Comparison of ENCODE assay signal across 21 mouse cellular contexts in genomic region chr14:97558289-97558688, GRCm38 (mm10).
A peak's percentile ranks its signal among the peaks of the same experiment; 100 is the strongest.
DNase-seq lines count a peak whose midpoint lies in the region; ATAC-seq and TF ChIP-seq lines count a peak whose summit lies in the region.
"Had no signal": no experiment of that assay in that cellular context is flagged by ENCODE, and none has a peak within 500 bp of the region (broad histone marks: within the 10 kb centered on the region; RNA-seq: fewer than 3 reads in every experiment).

No protein-coding gene starts in this region.

- ATAC-seq in lung, embryonic 16.5 days (ENCODE audit: low read depth) = peak; percentile 60; the same call in 1 of the 2 replicates
- no peak for ATAC-seq in liver, postnatal 0 days
- ATAC-seq: forebrain, embryonic 15.5 days; hindbrain, embryonic 16.5 days; inflammation-experienced regulatory T-cells, adult 6 months; Patski had no signal

- intact Hi-C loops in heart, adult 2 months (cut with DNase I) = loop anchor here (2.0 to 5.0 kb wide), 2 partner anchors 31 to 226 kb away; no protein-coding TSS in a partner anchor

- no peak for TF ChIP-seq CTCF in heart, adult 2 months (IDR thresholded peaks at IDR 0.05)
- TF ChIP-seq CTCF in lung, adult 2 months (IDR thresholded peaks at IDR 0.05; ENCODE audit: insufficient read depth, low read length) = no peak
- no peak for TF ChIP-seq CTCF in liver, postnatal 0 days (IDR thresholded peaks at IDR 0.05; ENCODE audit: low read depth)

- DNase-seq in heart, adult 2 months = no peak
- DNase-seq in heart, embryonic 10.5 days (ENCODE audit: low spot score) = no peak
- no peak for DNase-seq in lung, adult 2 months
- peak; percentile 10 for DNase-seq in 416B (ENCODE audit: low read depth)
- no peak for DNase-seq in liver, postnatal 0 days
- DNase-seq: adrenal gland, adult 2 months; adrenal gland, postnatal 25 days; cerebellum, adult 18-20 months; cerebellum, adult 9-11 months; cerebellum, postnatal 36 days; gastrocnemius, postnatal 14 days; heart, postnatal 10 days had no signal

- TF ChIP-seq EP300 in heart, adult 2 months (IDR thresholded peaks at IDR 0.05; ENCODE audit: insufficient read depth, low read depth, low read length) = no peak
- no peak for TF ChIP-seq EP300 in liver, postnatal 0 days (IDR thresholded peaks at IDR 0.05; ENCODE audit: low read depth)

- no peak for TF ChIP-seq POLR2A in heart, adult 2 months (IDR thresholded peaks at IDR 0.05; ENCODE audit: insufficient read depth, low read depth, low read length)
- TF ChIP-seq POLR2A in lung, adult 2 months (IDR thresholded peaks at IDR 0.05; ENCODE audit: borderline replicate concordance, extremely low read depth, low read depth, low read length) = no peak

- no peaks in the 10 kb centered on the region for H3K27me3 ChIP-seq in heart, adult 2 months (ENCODE audit: control insufficient read depth, insufficient read depth, low read length)
- no peaks in the 10 kb centered on the region for H3K27me3 ChIP-seq in heart, embryonic 10.5 days (ENCODE audit: insufficient read depth, poor library complexity, severe bottlenecking)
- no peaks in the 10 kb centered on the region for H3K27me3 ChIP-seq in lung, embryonic 16.5 days (ENCODE audit: control insufficient read depth, insufficient read depth, low read depth, low read length)
- no peaks in the 10 kb centered on the region for H3K27me3 ChIP-seq in liver, postnatal 0 days (ENCODE audit: insufficient read depth, low read length)
- H3K27me3 ChIP-seq: embryonic facial prominence, embryonic 15.5 days; forebrain, embryonic 15.5 days; hindbrain, embryonic 12.5 days had no signal

- peaks cover 2% of the 10 kb centered on the region; the same call in 1 of the 2 replicates for H3K36me3 ChIP-seq in heart, adult 2 months (ENCODE audit: control insufficient read depth, insufficient read depth, low read length)
- H3K36me3 ChIP-seq in heart, embryonic 10.5 days = no peaks in the 10 kb centered on the region
- H3K36me3 ChIP-seq in lung, embryonic 16.5 days (ENCODE audit: control insufficient read depth, insufficient read depth, low read length) = no peaks in the 10 kb centered on the region
- no peaks in the 10 kb centered on the region for H3K36me3 ChIP-seq in liver, postnatal 0 days (replicated peaks; ENCODE audit: insufficient read depth, low read length)
- H3K36me3 ChIP-seq: embryonic facial prominence, embryonic 15.5 days; forebrain, embryonic 10.5 days; forebrain, embryonic 15.5 days; hindbrain, embryonic 12.5 days had no signal

- peak overlapping the region; percentile 76; the same call in 1 of the 2 replicates for H3K27ac ChIP-seq in heart, adult 2 months
- H3K27ac ChIP-seq in heart, embryonic 10.5 days = no peak overlapping the region
- H3K27ac ChIP-seq in lung, embryonic 16.5 days (ENCODE audit: low read length) = no peak overlapping the region
- H3K27ac ChIP-seq in liver, postnatal 0 days (ENCODE audit: low read depth) = no peak overlapping the region
- H3K27ac ChIP-seq: embryonic facial prominence, embryonic 15.5 days; forebrain, embryonic 10.5 days; forebrain, embryonic 15.5 days; hindbrain, embryonic 12.5 days had no signal

- no peak overlapping the region for H3K4me2 ChIP-seq in lung, embryonic 16.5 days (ENCODE audit: low read depth, low read length)
- H3K4me2 ChIP-seq in liver, postnatal 0 days (ENCODE audit: low read depth, low read length) = no peak overlapping the region
- H3K4me2 ChIP-seq: embryonic facial prominence, embryonic 15.5 days; forebrain, embryonic 15.5 days; hindbrain, embryonic 12.5 days had no signal

- peaks cover 2% of the 10 kb centered on the region for H3K4me1 ChIP-seq in heart, adult 2 months (ENCODE audit: control insufficient read depth, insufficient read depth, low read length)
- H3K4me1 ChIP-seq in heart, embryonic 10.5 days = no peaks in the 10 kb centered on the region
- H3K4me1 ChIP-seq in lung, embryonic 16.5 days (replicated peaks; ENCODE audit: control insufficient read depth, insufficient read depth, low read length) = peaks cover 3% of the 10 kb centered on the region; the same call in 1 of the 2 replicates
- peaks cover 5% of the 10 kb centered on the region; the same call in 1 of the 2 replicates for H3K4me1 ChIP-seq in lung, adult 2 months (ENCODE audit: control insufficient read depth, insufficient read depth, low read length)
- no peaks in the 10 kb centered on the region for H3K4me1 ChIP-seq in liver, postnatal 0 days (ENCODE audit: insufficient read depth)
- H3K4me1 ChIP-seq: embryonic facial prominence, embryonic 15.5 days had no signal

- H3K9ac ChIP-seq in heart, adult 2 months (ENCODE audit: low read depth, low read length) = no peak overlapping the region
- H3K9ac ChIP-seq in lung, embryonic 16.5 days (ENCODE audit: low read length) = no peak overlapping the region
- no peak overlapping the region for H3K9ac ChIP-seq in liver, postnatal 0 days (replicated peaks)
- H3K9ac ChIP-seq: embryonic facial prominence, embryonic 15.5 days; forebrain, embryonic 15.5 days; hindbrain, embryonic 12.5 days had no signal

- no peaks in the 10 kb centered on the region for H3K9me3 ChIP-seq in heart, embryonic 10.5 days
- H3K9me3 ChIP-seq in lung, embryonic 16.5 days (ENCODE audit: control insufficient read depth, low read length) = no peaks in the 10 kb centered on the region
- no peaks in the 10 kb centered on the region for H3K9me3 ChIP-seq in liver, postnatal 0 days (ENCODE audit: low read length)
- H3K9me3 ChIP-seq: embryonic facial prominence, embryonic 15.5 days; forebrain, embryonic 10.5 days; forebrain, embryonic 15.5 days; hindbrain, embryonic 12.5 days had no signal

- no peak overlapping the region for H3K4me3 ChIP-seq in heart, adult 2 months
- H3K4me3 ChIP-seq in heart, embryonic 10.5 days = no peak overlapping the region
- no peak overlapping the region for H3K4me3 ChIP-seq in lung, embryonic 16.5 days (ENCODE audit: low read length)
- H3K4me3 ChIP-seq in lung, adult 2 months (replicated peaks; ENCODE audit: extremely low read depth, low read depth, low read length) = no peak overlapping the region
- no peak overlapping the region for H3K4me3 ChIP-seq in liver, postnatal 0 days (ENCODE audit: low read depth, low read length)
- H3K4me3 ChIP-seq: embryonic facial prominence, embryonic 15.5 days; erythroblast, embryonic 14.5 days; forebrain, embryonic 10.5 days; forebrain, embryonic 15.5 days; hindbrain, embryonic 12.5 days had no signal

- H3K79me2 ChIP-seq in heart, adult 2 months (replicated peaks; ENCODE audit: control insufficient read depth, insufficient read depth, low read length) = no peaks in the 10 kb centered on the region

- WGBS in heart, adult 2 months = 75% methylated on average over 2 of the region's 2 CpGs
- WGBS in heart, embryonic 10.5 days = 91% methylated on average over 2 of the region's 2 CpGs
- 50% methylated on average over 2 of the region's 2 CpGs for WGBS in lung, embryonic 16.5 days
- 74% methylated on average over 2 of the region's 2 CpGs for WGBS in lung, adult 2 months
- WGBS in liver, postnatal 0 days (ENCODE audit: insufficient replicate concordance) = 79% methylated on average over 2 of the region's 2 CpGs
